Mouse (Mus musculus) erythroblast, embryonic 14.5 days (primary cell): ENCODE data around the gene Pgp. TPM values are rescaled to one million over a fixed set of nuclear protein-coding genes. Genes with fewer than 3 reads are reported as not detected.

Source experiments
- H3K27me3 ChIP-seq: 2 replicates; pipeline ENCODE4 v1.6.1; 2012; ENCODE audit warnings: inconsistent platforms; ENCODE audit not compliant: control insufficient read depth
- H3K36me3 ChIP-seq: 2 replicates; pipeline ENCODE4 v1.6.1; 2012; ENCODE audit warnings: mild to moderate bottlenecking, inconsistent platforms; ENCODE audit not compliant: control insufficient read depth
- H3K4me1 ChIP-seq: 2 replicates; pipeline ENCODE4 v1.6.1; 2012; ENCODE audit warnings: inconsistent platforms; ENCODE audit not compliant: control insufficient read depth
- H3K4me3 ChIP-seq: replicated peaks from 2 replicates; pipeline ENCODE3; 2012; ENCODE audit warnings: moderate library complexity, mild to moderate bottlenecking, inconsistent platforms
- H3K9me3 ChIP-seq: 2 replicates; pipeline ENCODE4 v1.6.1; 2012; ENCODE audit warnings: low read length, inconsistent platforms, mixed read lengths; ENCODE audit not compliant: control insufficient read depth
- GATA1 ChIP-seq: IDR thresholded peaks from 2 replicates; pipeline ENCODE4 v1.6.1; 2012; ENCODE audit warnings: low read length, inconsistent platforms, mixed read lengths
- TAL1 ChIP-seq: IDR thresholded peaks from 3 replicates; pipeline ENCODE4 v1.6.1; 2012; ENCODE audit warnings: low read length, inconsistent platforms, mixed read lengths
- polyA plus RNA-seq: library from polyadenylated mRNA; stranded (reverse); fragments of >175 nt; gene quantifications from 2 replicates; pipeline ENCODE4 v1.2.3, GENCODE M21; 2012

Gene Pgp
- polyA plus RNA-seq, 1 experiment: 13.0 TPM

DNA sequence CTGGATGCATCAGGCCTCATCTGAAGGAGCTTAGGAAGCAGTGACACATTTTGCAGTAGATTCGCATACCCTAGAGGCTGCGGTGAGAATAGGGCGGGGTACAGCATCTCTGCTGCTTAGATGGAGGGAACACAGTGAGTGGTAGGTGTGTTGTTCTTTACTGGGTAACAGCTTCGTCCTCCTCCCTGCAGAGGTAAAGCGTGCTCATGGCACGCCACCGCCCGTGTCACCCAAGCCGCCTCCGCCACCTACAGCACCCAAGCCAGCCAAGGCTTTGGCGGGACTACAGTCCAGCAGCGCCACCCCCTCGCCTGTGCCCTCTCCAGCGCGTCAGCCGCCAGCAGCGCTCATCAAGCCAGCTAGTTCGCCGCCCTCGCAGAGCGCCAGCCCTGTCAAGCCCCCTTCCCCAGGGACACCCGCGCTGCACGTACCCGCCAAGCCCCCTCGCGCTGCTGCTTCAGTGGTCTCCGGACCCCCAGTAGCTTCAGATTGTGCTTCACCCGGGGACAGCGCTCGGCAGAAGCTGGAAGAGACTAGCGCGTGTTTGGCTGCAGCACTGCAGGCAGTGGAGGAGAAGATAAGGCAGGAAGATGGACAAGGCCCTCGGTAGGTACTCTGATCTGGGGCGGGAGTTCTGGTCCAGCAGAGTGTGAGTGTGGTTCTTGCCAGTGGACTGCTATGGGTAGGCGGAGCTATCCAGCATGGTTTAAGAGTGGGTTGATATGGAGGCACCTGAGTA is 36.3 kb downstream of the Pgp start:
- Histone ChIP-seq H3K9me3 (no peaks in the 10 kb centered on the region), H3K4me1 (peaks cover 9% of the 10 kb centered on the region), H3K27me3 (no peaks in the 10 kb centered on the region), H3K4me3 (no peak overlapping the region), H3K36me3 (peaks cover 40% of the 10 kb centered on the region)
- TF ChIP-seq TAL1 (no peak), GATA1 (no peak)

DNA sequence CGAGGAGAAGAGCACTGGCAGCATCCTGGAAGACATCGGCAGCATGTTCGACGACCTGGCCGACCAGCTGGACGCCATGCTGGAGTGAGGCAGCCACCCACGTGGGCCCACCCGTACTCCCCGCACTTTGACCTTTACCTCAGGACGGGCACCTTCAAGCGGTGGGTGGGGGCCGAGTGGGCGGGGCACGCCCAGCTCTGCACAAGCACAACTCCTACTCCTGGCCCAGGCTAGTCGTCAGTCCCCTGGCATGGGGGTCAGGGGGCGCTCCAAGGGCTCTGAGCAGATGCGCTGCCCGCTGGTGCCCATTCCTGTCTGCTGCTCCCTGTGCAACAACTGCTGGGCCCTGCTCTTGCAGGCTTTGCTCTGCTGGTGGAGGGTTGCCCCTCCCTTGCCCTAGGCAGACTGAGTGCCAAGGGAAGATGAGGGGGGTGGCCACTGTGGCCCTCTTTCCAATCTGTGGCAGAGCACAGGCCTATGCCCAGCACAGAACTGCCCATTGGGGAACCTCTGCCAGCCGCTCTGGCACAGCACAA is 37.0 kb downstream of the Pgp start:
- no peak overlapping the region for H3K4me3 ChIP-seq
- peaks cover 9% of the 10 kb centered on the region for H3K4me1 ChIP-seq
- TF ChIP-seq TAL1: no peak
- TF ChIP-seq GATA1: no peak

DNA sequence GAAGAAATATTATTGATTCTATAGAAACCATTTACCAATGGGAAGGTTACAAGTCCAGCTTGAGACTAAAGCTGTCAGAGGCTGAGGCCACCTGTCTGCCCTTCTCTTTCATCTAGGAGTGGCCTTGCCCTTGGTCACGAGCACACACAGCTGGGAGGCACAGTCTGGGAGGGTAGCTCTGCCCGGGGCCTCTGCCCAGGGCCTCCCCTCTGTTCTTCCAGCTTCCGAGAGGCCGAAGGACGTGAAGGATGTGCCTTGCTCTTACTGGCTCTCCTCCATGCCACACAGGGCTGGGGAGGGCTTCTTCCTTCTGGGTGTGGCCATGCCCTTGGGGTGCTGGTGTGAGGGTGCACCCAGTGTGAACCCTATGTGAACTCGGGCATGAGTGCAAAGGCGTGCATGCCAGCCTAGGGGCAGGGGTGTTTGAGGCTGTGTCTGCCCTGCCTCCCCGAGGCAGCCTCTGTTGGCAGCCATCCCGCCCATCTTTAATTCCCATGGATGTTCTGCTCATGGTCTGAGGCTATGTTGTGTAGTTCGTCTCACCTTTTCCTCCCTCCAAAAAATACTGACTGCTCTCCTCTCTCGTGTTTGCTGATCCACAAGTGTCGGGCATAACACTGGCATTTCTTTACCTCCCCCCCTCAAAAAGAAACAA is 37.7 kb downstream of the Pgp start:
- H3K27me3 ChIP-seq: no peaks in the 10 kb centered on the region
- H3K4me3 ChIP-seq: no peak overlapping the region
- TF ChIP-seq GATA1 (no peak), TAL1 (no peak)
- H3K9me3 ChIP-seq: no peaks in the 10 kb centered on the region
- peaks cover 9% of the 10 kb centered on the region for H3K4me1 ChIP-seq
- H3K36me3 ChIP-seq: peaks cover 53% of the 10 kb centered on the region

More for the DNA sequence above, 37.0 kb downstream of the Pgp start:
- Histone ChIP-seq H3K36me3 (peaks cover 47% of the 10 kb centered on the region), H3K27me3 (no peaks in the 10 kb centered on the region), H3K9me3 (no peaks in the 10 kb centered on the region)

DNA sequence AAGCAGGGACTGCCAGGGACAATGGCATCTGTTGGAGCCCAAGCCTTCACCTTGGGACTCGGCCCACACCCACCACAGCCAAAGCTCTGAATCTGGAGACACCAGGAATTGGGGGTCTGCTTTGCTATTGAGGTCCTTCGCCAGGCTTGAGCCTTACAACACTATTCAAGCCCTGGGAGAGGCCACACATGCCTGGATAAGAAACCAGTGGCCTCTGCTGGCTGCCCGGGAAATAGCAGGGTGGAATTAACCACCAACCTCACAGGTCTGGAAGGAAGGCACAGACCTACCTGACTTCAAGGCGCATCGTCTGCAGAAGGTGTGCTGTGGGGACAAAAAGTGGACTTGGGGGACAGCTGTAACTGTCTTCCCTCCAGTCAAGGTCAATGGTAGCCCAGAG is 43.4 kb downstream of the Pgp start:
- no peaks in the 10 kb centered on the region for H3K9me3 ChIP-seq
- H3K4me1 ChIP-seq: no peaks in the 10 kb centered on the region; the same call in 1 of the 2 replicates
- no peak overlapping the region for H3K4me3 ChIP-seq
- H3K36me3 ChIP-seq: peaks cover 97% of the 10 kb centered on the region
- TF ChIP-seq TAL1 (no peak), GATA1 (no peak)
- no peaks in the 10 kb centered on the region for H3K27me3 ChIP-seq

DNA sequence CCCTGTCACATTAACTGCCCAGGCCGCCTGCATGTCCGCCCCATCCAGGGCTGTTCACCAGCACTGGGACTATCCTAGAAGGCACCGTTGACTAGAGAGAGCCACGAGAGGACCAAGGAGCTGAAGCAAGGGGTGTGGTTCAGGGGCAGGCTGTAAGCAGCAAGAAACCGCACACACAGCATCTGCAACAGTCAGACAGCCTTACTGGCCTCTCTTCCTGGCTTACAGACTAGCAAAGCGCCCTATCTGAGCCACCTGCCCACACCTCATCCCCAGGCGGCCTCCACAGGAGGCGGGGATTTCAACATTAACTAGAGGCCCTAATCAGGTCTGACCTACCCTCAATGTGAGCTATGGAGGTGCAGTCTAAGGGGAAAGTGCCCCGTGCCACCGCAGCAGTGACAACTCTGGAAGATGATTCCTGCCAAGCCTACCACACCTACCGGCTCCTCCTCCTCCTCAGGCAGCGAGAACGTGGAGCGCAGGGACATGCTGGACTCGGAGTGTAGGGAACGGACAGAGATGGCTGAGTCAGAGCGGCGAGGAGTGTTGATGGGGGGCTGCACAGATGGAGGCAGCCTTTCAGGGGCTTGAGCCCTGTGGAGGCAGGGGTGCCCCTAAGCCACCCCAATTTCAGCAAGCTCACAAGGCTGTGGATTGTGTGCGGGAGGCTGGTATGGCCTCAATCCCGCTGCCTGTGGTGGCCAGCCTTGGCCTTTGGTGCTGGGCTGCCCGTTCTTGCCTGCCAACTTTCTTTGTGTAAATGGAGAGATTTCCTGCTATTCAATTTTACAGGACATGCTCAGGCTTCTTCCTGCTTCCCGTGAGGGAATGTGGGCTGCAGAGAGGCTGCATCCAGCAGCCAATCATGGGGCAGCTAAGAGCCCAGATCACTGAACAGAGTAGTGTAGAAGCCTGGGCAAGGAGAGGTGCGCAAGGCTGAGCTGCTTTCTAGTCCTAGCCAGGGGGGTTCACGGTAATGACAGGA is 44.4 kb downstream of the Pgp start:
- TF ChIP-seq GATA1: no peak
- TF ChIP-seq TAL1: no peak
- Histone ChIP-seq H3K4me1 (no peaks in the 10 kb centered on the region; the same call in 1 of the 2 replicates), H3K4me3 (no peak overlapping the region), H3K27me3 (no peaks in the 10 kb centered on the region), H3K36me3 (peaks cover 96% of the 10 kb centered on the region), H3K9me3 (no peaks in the 10 kb centered on the region)

DNA sequence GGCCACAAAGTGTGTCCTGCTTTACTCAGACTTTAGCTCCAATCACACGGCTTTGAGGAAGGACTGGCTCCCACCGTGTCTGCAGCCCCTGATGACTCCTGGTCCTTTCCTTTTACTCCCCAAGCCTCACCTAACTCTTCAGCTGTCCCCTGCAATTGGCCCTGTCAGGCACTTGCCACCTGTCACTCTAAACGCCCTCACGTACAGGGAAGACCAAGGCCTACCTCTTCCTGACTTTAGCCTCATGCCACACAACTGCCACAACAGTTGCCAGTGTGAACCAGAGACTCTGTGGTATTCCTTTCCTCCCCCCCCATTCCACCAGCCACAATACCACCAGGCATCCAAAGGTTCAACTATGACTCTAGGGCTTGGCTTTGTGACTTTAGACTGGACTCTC is 50.3 kb downstream of the Pgp start:
- Histone ChIP-seq H3K4me1 (peaks cover 16% of the 10 kb centered on the region), H3K36me3 (peaks cover 80% of the 10 kb centered on the region), H3K27me3 (no peaks in the 10 kb centered on the region), H3K4me3 (no peak overlapping the region), H3K9me3 (no peaks in the 10 kb centered on the region)
- TF ChIP-seq GATA1 (no peak), TAL1 (no peak)

Other genes with a start within 250 kb of the Pgp start
- gene Tedc2, start 249.5 kb upstream of the Pgp start, polyA plus RNA-seq: 5.8 and 7.7 TPM in 2 replicates
- gene Ccnf, start 218.9 kb upstream of the Pgp start, polyA plus RNA-seq: 14.4 and 15.8 TPM in 2 replicates
- not detected in 2 replicates for gene Abca17, start 119.3 kb upstream of the Pgp start, polyA plus RNA-seq
- 1.7 TPM in 2 replicates for gene Abca3, start 118.4 kb upstream of the Pgp start, polyA plus RNA-seq
- gene Rnps1, start 55.8 kb upstream of the Pgp start, polyA plus RNA-seq: 18.1 and 24.0 TPM in 2 replicates
- 9.3 and 10.6 TPM in 2 replicates for gene Eci1, start 43.8 kb upstream of the Pgp start, polyA plus RNA-seq
- gene Dnase1l2, start 27.3 kb upstream of the Pgp start, polyA plus RNA-seq: 0.15 TPM in 1 of 2 replicates, not detected in the other
- gene E4f1, start 79 bp upstream of the Pgp start, polyA plus RNA-seq: 6.2 and 7.3 TPM in 2 replicates
- not detected in 2 replicates for gene Bricd5, start 3.5 kb downstream of the Pgp start, polyA plus RNA-seq
- 1.4 and 1.7 TPM in 2 replicates for gene Mlst8, start 8.7 kb downstream of the Pgp start, polyA plus RNA-seq
- gene Caskin1, start 18.2 kb downstream of the Pgp start, polyA plus RNA-seq: not detected in 2 replicates
- 11.3 and 12.7 TPM in 2 replicates for gene Traf7, start 57.5 kb downstream of the Pgp start, polyA plus RNA-seq
- 0.09 TPM in 1 of 2 replicates, not detected in the other for gene Rab26, start 63.8 kb downstream of the Pgp start, polyA plus RNA-seq
- gene Pkd1, start 79.4 kb downstream of the Pgp start, polyA plus RNA-seq: 0.14 and 0.21 TPM in 2 replicates
- 4.0 and 5.2 TPM in 2 replicates for gene Tsc2, start 162.2 kb downstream of the Pgp start, polyA plus RNA-seq
- 0.04 and 0.23 TPM in 2 replicates for gene Nthl1, start 162.3 kb downstream of the Pgp start, polyA plus RNA-seq
- gene Slc9a3r2, start 179.9 kb downstream of the Pgp start, polyA plus RNA-seq: 0.04 and 0.18 TPM in 2 replicates
- not detected in 2 replicates for gene Npw, start 188.1 kb downstream of the Pgp start, polyA plus RNA-seq
- gene Zfp598, start 199.3 kb downstream of the Pgp start, polyA plus RNA-seq: 7.3 and 7.6 TPM in 2 replicates
- not detected in 2 replicates for gene Syngr3, start 219.6 kb downstream of the Pgp start, polyA plus RNA-seq
- gene Gfer, start 225.8 kb downstream of the Pgp start, polyA plus RNA-seq: 6.4 and 9.0 TPM in 2 replicates
- gene Noxo1, start 225.8 kb downstream of the Pgp start, polyA plus RNA-seq: 0.02 TPM in 1 of 2 replicates, not detected in the other
- gene Tbl3, start 237.3 kb downstream of the Pgp start, polyA plus RNA-seq: 1.1 and 1.8 TPM in 2 replicates
- gene Rnf151, start 247.7 kb downstream of the Pgp start, polyA plus RNA-seq: 0.19 TPM in 1 of 2 replicates, not detected in the other
- gene Rps2, start 247.7 kb downstream of the Pgp start, polyA plus RNA-seq: 143 and 504 TPM in 2 replicates